Mouse (Mus musculus): ENCODE data around the gene Fam81a.

DNA sequence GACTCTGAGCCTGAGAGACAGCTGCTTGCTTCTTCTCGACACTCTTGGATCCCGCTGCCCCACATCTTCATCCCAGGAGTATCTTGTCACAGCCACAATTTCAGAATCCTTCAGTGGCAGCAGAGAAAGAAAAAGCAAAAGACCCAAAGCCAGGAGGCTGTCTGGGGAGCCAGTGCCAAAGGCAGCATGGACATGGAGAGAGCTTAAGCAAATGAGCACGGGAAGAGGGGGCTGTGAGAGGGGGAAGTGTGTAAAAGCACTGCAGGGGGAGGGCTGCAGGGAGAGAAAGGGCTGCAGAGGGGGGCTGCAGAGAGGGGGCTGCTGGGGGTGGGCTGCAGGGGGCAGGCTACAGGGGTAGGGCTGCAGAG is 93.0 kb downstream of the Fam81a start:
- no peak for TF ChIP-seq CTCF (IDR thresholded peaks at IDR 0.05; ENCODE audit: borderline replicate concordance, extremely low read depth, insufficient read depth, insufficient read length)
- no peak for TF ChIP-seq POLR2A (IDR thresholded peaks at IDR 0.05; ENCODE audit: borderline replicate concordance, extremely low read depth, insufficient read depth, insufficient read length, poor library complexity, severe bottlenecking)
